Mouse (Mus musculus) naive thymus-derived CD4-positive, alpha-beta T cell, adult 2 months (primary cell): ENCODE data around the gene Cenpa.

ENCODE experiments used
- DNase-seq: peaks from one replicate; pipeline ENCODE4 v3.0.0-alpha.2; 2011; ENCODE audit warnings: low read depth

The Cenpa gene

DNA sequence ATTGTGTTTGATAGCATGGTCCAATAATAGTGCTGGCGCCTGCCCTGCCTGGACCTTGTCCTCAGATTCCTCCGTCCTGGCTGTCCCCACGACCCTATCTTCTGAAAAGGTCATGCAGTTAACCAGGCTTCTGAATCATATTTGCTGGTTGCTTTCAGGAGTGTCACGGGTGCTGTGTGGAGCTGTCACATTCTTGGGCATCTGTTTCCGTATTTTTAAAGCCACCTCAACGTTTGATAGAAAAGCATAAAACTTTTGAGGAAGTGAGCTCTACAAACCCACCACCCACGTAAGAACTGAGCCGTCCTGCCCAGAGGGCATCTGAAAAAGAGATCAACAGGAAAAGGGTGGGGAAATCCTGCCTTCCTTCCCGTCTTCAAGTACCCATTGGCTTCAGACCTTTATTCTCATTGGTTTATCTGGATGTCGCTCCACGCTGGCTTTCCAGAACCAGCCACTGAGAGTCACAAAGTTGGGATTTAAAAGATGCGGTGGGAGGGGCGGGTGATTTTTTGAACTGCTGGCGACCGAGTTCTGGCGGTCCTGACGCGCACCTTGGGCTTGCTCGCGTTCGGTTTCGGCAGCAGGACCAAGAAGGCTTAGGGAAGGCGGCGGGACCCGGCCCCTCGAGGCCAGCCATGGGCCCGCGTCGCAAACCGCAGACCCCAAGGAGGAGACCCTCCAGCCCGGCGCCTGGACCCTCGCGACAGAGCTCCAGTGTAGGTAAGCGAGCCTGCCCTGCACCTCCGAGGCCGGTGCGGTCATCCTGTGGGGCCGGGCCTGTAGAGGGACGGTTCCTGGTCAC lies at the start of gene Cenpa:
Gene Cenpa, plus strand, starts transcription at position 387 of the 805 bp plus-strand sequence.
- DNase-seq, result peak; percentile 95

DNA sequence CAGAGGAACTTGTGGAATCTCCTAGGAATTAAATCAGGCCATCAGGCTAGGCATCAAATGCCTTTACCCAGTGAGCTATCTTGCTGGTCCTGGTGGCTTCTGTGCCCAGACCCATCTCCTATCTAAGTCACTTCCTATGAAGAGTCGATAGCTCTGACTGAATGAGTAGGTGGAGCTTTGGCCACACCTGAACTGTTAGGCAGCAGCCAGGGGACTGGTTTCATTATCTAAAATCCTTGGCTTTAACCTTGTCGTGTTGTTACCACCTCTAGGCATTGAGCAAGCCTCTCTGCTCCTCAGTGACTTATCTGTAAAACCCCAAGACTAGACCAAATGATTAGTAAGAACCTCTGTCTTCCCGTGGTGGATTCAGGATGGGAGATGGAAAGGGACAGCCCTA lies 49.2 kb upstream of the Cenpa start:
- no peak for DNase-seq

DNA sequence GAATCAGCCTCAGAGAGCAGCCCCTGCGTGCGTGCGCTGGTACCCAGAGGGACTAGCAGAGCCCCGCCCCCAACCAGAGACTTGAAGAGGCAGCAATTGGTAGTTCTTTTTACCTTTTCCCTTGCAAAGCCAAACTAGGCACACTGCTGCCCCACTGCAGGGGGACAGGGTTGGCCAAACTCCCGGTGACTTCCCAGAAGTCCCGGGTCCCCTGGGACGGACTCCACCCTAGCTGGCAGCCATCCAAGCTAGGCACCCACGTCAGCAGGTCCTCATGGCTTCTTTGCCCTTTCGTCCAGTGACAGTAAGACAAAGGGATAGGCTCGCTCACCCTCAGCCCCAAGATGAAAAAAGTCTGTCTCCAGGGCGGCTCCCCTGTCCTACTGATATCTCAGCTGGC lies 48.7 kb upstream of the Cenpa start:
- DNase-seq, result no peak

DNA sequence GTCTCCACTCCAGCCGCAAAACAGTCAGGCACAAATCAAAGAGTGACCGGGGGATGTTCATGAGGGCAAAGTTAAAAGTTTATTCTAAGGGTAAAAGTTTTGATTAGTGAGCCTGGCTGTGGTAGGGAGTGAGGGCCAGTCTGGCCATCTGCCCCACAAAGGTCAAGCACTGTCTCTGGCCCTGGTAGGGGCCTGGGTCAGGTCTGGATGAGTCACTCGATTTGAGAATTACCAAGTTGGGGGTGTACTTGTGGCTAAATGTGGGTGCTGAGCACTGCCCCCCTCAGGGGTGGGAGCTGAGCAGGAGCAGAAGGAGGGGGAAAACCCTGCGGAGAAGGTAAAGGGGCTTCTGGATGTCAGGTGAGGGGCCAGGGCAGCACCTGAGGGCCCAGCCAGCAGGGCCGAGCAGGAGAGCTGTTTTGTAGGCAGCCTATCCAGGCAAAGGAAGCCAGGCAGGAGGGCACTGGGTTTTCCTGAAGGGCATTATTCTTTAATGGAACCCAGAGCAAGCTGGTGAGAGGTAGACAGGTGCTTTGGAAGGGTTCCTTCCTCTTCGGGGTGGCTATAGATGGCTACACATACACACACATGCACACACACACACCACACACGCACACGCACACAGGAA lies 48.1 kb upstream of the Cenpa start:
- DNase-seq, result no peak

DNA sequence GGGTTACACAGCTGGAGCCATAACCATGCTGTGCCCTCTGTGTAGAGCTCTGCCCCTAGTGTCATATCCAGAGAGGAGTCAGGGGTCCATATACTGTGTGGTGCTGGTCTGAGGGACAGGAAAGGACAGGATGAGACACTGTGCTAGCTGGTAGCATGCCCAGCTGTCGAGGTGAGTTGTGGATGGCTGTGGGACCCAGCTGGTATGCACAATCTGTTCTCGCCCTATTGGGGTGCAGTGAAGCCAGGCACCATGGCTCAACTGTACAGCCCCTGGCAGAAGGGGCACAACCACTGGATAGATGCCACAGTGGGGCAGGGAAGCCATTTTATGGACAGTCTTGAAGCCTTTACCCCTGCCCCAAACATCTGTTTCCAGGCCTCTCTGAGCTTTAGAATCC lies 47.4 kb upstream of the Cenpa start:
- DNase-seq, result no peak

DNA sequence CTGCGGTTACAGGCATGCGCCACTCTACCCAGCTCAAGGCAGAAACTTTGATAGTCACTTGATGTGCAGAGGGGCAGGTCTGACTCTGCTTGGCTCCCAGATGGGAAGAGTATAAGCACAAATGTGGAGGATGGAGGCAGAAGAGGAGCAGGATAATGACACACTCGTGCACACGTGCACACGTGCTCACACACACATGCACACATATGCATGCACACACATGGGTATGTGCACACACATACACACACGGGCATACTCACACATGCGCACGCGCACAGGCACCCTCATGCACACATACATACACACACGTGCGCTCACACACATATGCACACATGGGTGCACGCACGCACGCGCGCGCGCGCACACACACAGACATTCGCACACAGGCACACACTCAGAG lies 46.0 kb upstream of the Cenpa start:
- DNase-seq, result no peak

DNA sequence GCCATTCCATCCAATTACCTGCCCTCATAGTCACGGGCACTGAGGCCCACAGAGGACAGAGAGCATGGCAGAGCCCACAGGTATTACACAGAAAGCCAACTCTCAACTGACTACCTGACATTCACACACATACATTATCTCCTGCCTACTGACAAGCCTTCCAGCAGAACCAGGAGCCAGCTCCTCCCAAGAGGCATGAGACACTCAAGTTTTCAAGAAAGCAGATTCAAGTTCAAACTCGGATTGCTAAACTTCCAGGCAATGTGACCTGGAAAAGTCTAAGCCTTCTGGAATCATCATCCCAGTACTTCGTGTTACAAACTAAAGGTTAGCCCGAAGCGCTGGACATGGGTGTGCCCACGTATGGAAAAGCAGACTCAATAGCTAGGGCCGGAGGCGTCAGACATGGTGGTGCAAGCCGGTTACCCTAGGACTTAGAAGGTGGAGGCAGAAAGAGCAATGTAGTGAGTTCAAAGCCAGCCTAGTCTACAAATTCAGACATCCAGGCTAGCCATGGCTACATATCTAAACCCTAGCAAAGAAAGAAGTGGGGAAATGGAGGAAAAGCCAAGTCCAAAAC lies 45.3 kb upstream of the Cenpa start:
- no peak for DNase-seq

DNA sequence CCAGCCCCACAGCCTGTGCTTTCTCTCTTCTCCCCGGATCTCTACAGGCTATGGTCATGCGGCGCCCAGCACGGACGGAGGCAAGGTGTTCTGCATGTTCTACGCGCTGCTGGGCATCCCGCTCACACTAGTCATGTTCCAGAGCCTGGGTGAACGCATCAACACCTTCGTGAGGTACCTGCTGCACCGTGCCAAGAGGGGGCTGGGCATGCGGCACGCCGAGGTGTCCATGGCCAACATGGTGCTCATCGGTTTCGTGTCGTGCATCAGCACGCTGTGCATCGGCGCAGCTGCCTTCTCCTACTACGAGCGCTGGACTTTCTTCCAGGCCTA lies 44.8 kb upstream of the Cenpa start:
- DNase-seq, result no peak

DNA sequence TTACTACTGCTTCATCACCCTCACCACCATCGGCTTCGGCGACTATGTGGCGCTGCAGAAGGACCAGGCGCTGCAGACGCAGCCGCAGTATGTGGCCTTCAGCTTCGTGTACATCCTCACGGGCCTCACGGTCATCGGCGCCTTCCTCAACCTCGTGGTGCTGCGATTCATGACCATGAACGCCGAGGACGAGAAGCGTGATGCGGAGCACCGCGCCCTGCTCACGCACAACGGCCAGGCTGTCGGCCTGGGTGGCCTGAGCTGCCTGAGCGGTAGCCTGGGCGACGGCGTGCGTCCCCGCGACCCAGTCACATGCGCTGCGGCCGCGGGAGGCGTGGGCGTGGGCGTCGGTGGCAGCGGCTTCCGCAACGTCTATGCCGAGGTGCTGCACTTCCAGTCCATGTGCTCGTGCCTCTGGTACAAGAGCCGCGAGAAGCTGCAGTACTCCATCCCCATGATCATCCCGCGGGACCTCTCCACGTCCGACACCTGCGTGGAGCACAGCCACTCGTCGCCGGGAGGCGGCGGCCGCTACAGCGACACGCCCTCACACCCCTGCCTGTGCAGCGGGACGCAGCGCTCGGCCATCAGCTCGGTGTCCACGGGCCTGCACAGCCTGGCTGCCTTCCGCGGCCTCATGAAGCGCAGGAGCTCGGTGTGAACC lies 44.3 kb upstream of the Cenpa start:
- DNase-seq, result peak; percentile 54

DNA sequence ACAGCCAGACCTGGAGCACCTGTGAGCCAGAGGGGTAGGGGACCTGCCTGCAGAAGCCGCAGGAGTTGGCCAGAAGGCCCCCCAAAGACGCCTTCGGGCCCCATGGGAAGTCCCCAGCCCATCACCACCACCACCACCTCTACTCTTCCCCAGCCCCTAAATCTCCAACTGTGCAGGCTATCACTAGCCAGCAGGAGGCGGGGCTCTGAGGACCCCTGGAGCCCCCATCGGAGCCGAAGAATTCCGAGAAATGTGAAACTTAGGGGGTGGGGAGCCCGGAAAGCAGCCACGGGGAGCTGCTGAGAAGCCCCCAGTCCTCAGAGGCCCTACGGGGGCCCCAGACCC lies 43.8 kb upstream of the Cenpa start:
- DNase-seq, result no peak

DNA sequence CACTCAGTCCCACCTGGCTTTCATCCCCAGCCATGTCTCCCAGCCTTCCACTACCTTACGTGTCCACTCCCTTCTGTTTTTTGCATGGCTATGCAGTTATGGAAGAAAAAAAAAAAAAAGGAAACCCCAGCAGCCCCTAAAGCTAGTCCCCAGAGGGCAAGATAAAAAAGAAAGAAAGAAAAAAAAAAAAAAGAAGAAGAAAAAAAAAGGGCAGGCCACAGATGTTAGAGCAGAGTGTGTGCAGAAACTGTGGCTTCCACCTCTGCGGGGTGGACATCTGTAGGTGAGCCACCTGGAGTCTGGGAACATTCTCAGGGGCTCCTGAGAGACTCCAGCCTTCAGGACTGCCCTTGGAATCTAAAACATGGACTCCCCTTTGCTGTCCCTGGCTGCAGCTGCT lies 43.2 kb upstream of the Cenpa start:
- DNase-seq, result no peak

DNA sequence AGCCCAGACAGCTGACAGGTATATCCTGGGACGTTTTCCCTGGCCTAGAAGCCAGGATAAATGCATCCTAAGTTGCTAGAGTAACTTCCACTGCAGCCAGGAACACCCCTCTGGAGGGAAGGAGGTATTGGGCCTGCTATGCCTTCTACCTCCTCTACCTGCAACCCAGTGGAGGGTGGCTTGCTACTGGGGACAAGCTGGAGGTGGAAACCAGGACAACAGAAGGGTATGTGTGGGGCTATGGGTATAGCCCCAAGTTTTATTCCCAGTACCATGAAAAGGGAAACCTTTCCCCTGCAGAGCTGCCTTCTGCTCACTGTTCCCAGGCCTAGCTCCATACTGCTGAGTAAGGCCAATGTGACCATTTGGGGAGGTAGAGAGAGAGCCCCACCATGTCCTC lies 42.3 kb upstream of the Cenpa start:
- DNase-seq, result no peak

DNA sequence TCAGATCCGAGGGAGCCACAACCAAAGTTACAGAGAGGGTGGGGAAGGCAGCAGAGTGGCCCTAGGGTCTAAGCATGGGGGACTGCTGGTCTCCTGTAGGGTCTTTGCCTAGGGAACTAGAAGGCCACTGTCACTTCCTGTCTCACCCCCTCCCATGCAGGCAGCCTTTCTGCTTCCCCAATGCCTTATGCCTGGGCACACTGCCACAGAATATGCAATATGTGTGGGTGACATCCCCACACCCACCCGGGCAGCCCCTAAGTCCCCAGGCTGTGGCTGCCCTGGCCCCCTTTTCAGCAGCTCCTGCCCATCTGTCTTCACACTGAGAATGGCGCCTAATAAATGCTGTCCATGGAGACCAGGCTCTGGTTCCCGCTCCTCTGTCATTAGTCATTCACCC lies 41.7 kb upstream of the Cenpa start:
- DNase-seq, result no peak

DNA sequence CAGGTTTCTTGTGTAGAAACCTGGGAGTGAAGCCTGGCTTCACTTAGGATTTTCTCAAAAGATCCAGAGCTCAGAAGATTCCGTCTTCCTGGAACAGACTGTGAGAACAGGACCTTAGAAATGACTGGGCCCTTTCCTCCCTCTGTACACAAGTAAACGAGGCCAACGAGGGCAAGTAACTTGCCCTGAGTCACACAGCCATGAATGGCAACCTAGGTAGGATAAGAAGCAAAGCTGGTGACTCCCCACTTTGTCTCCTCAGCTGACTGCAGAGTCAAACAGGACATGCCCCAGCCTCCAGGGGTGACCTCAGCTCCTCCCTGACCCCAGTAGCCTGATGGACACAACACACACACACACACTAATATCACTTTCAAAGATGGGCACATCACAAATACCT lies 41.2 kb upstream of the Cenpa start:
- no peak for DNase-seq

DNA sequence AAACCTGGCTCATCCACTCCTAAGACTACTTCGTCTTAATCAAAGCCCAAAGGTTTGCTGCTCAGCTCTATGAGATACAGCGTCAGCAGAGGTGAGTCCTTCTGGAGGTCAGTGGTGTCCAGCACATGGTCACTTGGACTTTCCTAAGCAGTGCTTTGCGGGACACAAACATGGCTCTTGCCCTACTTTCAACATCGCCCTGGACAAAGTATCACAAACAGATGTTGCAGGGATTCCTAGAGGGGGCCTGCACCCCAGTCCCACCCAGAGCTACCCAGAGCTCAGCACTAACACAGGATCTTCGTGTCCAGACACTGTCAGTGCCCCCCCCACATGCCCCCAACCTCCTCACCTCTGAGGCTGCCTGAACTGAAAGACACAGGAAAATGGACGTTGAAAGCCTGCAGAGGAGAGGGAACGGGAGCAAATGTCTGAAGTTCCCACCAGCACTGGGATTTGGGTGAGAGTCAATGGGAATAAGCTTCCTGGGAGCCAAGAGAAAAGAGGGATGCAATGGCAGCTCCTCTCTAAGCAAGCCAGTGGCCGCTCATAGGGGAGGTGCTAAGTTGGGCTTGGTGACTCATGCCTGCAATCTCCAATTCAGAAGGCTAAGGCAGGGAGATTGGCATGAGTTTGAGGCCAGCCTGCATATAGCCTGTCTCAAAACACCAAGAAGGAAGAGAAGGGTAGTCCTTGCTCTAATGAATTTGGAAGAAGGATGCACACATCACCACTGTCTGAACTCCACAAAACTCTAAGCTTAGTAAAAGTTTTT lies 40.1 kb upstream of the Cenpa start:
- no peak for DNase-seq

DNA sequence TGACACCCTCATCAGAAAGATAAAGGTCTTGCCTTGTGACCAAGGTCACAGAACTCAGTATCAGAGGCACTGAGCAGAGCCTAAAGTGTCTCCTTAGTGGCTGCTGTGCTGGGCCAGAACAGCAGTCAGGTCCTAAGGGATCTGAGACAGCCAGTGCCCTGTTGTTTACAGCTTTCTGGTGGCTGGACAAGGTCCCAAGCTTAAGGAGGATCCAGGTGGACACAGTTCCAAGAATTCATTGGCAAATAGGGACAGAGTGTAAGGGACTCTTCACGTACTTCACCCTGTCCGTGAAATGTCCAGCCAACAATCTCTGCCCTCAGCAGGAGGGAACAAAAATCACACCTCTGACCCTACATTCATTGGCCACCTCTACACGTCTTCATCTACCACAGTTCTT lies 38.1 kb upstream of the Cenpa start:
- no peak for DNase-seq

DNA sequence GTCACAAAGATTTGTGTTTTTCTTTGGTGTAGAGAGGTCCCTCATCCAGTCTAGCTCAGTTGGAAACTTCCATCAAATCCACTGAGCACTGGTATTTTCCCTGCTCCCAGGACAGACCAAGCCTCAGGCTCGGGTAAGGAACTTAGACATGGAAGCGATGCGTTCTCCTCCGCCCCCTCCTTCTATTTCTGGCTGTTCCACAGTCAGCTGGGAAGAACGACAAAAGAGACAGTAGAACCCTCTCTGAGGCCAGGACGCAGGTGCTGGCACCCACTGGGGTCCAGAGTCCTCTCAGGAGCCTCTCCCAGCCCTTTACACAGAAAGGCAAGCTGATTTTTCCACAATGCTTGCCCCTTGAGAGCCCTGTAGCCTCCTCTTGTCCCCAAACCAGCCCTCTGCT lies 36.2 kb upstream of the Cenpa start:
- DNase-seq, result no peak

DNA sequence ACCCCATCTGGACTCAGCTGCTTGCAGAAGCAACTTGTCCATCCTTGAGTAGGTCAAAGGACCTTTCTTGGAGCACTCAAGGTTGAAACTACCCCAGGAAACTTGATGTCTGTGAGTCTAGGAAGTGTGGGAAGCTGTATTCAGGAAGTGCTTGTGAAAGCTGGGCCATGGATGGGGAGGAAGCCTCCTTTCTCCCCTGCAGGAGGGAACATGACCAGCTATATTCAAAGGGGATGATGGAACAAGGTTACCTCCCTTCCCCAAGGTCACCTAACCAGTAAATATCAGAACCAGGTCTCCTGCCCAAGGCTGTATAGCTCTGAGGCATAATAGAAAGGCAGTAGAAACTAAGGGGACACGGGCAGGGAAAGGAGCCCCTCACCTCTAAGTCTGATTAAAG lies 34.4 kb upstream of the Cenpa start:
- no peak for DNase-seq

DNA sequence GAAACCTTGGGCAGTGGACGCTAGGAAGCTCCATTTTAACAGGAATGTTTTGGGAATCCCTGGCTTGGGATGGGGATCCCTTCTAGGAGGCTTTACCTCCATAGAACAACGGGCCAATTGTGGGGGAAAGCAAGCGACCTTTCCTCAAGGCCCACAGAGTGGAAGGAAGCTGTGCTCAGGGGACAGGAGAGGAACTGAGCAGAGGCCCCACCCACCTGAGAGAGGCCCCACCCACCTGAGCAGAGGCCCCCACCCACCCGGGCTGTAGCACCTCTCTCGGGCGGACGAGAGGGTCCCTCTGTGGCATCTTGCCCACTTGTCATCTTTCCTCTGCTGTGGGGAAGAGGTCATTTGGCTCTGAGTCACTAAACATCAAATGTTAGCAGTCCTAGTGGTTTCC lies 29.6 kb upstream of the Cenpa start:
- DNase-seq, result no peak

DNA sequence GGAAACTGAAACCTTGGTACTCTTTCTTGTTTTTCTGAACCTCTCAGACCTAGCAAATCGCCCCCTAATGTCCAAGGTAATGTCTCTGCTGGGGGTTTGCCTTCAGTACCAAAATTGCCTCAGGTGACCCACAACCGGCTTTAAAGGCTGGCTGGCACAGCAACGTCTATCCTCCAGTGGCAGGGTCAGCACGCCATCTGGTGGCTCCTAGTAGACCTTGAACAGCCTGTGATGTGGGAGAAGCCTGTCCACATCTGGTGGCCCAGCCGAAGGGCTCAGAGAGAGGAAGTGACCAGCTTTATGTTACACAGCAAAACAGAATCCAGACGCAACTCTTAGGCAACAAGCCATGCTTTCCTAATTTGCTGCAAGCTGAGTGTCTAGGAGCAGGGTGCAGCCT lies 28.5 kb upstream of the Cenpa start:
- DNase-seq, result peak; percentile 44

DNA sequence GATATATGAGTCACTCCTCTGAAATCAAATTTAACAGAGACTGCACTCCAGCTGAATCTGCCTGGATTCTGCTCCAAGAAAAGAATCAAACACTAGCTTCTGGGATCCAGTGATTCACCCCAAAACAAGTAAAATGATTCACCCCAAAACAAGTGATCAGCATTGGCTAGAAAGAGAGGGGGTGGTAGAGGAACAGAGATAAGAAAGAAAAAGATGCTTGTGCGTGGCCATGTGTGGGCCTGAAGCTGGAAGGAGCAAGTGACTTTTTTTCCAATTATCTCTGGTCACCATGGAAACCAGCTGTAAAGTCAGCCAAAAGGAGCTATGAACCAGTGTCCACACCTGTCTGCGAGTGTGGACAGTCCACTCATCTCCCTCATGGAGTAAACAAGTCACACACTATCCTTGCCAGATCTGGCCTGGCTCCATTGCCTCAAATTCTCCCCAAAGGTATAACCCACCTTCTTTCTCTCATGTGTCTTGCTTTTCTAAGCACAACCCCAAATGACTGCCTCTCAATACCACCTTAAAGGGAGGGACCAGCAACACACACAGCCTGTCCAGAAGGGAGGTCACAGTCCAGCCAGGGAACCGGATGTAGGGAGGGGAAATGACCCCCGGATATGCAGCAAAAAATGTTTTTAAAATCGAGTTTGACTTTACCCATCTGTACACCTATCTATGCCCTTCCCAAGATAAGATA lies 22.9 kb upstream of the Cenpa start:
- DNase-seq, result no peak

DNA sequence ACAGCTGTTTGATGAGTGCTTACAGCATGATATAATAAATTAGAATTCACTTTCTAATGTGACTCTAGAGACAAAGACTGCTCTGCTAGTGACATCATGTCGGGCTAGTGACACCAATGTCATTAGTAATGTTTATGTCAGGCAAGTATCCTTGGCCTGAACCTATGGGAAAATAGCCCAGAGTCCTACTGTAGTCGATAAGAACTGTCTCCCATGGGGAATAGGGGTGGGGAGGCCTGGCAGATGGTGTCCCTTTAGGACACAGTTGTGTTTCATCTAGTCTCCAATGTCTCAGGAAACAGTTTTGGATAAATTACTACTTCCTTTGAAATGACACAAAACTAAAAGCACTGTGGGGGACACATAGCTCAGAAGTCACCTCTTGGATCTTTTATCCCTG lies 20.5 kb upstream of the Cenpa start:
- DNase-seq, result no peak
